Mouse (Mus musculus) hindbrain, embryonic 13.5 days (tissue): ENCODE data around the gene Cbfa2t3. TPM values are rescaled to one million over a fixed set of nuclear protein-coding genes. Genes with fewer than 3 reads are reported as not detected.
A peak's percentile ranks its signal among the peaks of the same experiment; 100 is the strongest.

Experiments used
- ATAC-seq: fragments of 200-750 bp; cut with Nextera tagmentation; 2 replicates; pipeline ENCODE4 v1.8.0; 2017; ENCODE audit warnings: moderate TSS enrichment; ENCODE audit not compliant: low FRiP score
- H3K27ac ChIP-seq: fragments of 300-500 bp; sonication (generic); 2 replicates; pipeline ENCODE4 v1.5.1; 2015; ENCODE audit warnings: inconsistent platforms, mild to moderate bottlenecking, moderate library complexity
- H3K27me3 ChIP-seq: fragments of 300-500 bp; sonication (generic); 2 replicates; pipeline ENCODE4 v1.6.1; 2015; ENCODE audit warnings: mild to moderate bottlenecking, inconsistent platforms
- H3K36me3 ChIP-seq: fragments of 300-500 bp; sonication (generic); 2 replicates; pipeline ENCODE4 v1.6.1; 2015; ENCODE audit warnings: mild to moderate bottlenecking, inconsistent platforms
- H3K4me1 ChIP-seq: fragments of 300-500 bp; sonication (generic); replicated peaks from 2 replicates; pipeline ENCODE4 v1.6.1; 2015; ENCODE audit warnings: inconsistent platforms
- H3K4me2 ChIP-seq: fragments of 300-500 bp; sonication (generic); 2 replicates; pipeline ENCODE4 v1.6.1; 2015; ENCODE audit warnings: inconsistent platforms, mild to moderate bottlenecking, moderate library complexity
- H3K4me3 ChIP-seq: fragments of 300-500 bp; sonication (generic); 2 replicates; pipeline ENCODE4 v1.5.1; 2015; ENCODE audit warnings: mild to moderate bottlenecking, inconsistent platforms
- H3K9ac ChIP-seq: fragments of 300-500 bp; sonication (generic); 2 replicates; pipeline ENCODE4 v1.6.1; 2015; ENCODE audit warnings: mild to moderate bottlenecking, inconsistent platforms
- H3K9me3 ChIP-seq: fragments of 300-500 bp; sonication (generic); 2 replicates; pipeline ENCODE4 v1.6.1; 2016; ENCODE audit warnings: inconsistent platforms
- WGBS: fragments of 180-500 bp; shearing (Covaris S2); methylation state at CpG from one replicate; pipeline ENCODE4 v1.1.7; 2015; 5-methylcytosine and 5-hydroxymethylcytosine counted together
- microRNA-seq: library from miRNA; unstranded; fragments of <30 nt; microRNA quantifications from one replicate; pipeline ENCODE4, GENCODE M21; 2016
- polyA plus RNA-seq: library from polyadenylated mRNA; unstranded; fragments of >200 nt; fragmentation: Nextera tagmentation; extraction: Ambion mirVana; gene quantifications from 2 replicates; pipeline ENCODE4 v1.2.1, GENCODE M21; 2015

Gene Cbfa2t3
- polyA plus RNA-seq, 1 experiment from 2014 or later, result 30.2 TPM

DNA sequence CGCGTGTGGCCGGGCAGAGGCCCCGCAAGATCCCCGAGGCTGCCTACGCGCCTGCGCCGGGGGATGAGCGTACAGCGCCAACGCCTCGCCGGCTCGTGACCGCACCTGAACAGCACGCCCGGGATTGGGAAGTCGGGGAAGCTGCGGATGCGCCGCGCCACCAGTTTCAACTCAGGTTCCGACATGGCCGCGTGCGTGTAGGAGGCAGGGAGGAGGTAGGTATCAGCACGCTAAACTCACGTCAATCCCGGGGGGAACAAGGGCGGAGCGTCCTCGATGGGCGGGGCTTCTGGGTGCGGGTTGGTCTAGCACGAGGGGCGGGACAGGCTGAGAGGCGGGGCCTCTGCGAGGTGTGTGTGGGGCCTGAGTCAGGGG, 122.3 kb downstream of the Cbfa2t3 start, which contains the start of gene Aprt:
Gene Aprt (minus strand): TSS at position 262 of the 375 bp plus-strand sequence.
- Histone ChIP-seq H3K27me3 (0 out of 2 replicates have a peak, but pooled peaks cover 6% of the 10 kb centered on the region), H3K4me1 (peaks cover 33% of the 10 kb centered on the region), H3K4me2 (peak within 1 kb of the TSS; percentile 88), H3K9me3 (no peaks in the 10 kb centered on the region), H3K4me3 (peak within 1 kb of the TSS; percentile 64), H3K9ac (peak within 1 kb of the TSS; percentile 91), H3K27ac (peak within 1 kb of the TSS; percentile 78), H3K36me3 (peaks cover 22% of the 10 kb centered on the region)
- under 1% methylated on average over 39 of the region's 39 CpGs for WGBS
- peak; percentile 92 for ATAC-seq

DNA sequence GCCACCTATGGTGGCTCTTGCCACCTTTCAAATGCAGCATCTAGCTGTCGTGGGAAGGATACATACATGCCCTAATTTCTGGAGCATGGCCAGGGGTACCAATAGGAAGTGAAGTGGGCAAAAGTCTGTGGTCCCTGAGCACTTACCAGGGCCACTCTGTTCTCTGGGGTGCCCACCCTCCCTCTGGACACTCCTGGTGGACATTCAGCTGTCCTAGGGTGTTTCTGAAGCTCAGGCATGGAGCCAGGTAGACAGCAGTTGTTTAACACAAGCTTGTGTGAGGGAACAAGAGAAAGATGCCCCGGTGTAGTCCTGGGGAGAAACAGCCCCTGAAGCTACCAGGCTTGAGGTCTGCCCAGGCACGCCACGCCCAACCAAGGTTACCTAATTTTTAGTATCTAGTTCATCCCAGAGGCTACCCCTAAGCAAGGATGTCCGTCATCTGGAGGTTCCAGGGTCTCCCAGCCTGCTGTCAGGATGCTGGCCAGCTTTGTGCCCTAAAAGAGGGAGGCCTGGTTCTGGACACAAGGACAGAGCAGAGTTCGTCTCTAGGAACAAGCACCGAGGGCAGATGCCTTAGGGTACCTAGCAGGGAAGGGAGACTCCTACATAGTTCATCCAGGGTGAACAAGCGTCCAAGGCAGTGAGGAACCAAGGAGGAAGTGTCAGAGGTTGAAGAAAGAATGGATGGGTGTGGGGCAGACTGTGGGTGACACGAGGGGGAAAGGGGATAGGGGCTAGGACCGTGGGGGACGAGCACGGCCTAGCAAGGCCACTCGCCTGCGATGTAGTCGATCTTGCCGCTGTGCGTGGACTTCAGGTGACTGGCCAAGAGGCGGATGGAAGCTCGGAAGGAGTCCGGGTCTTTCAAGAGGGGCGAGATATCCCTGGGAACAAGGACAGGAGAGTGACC, 122.9 kb downstream of the Cbfa2t3 start:
- H3K27ac ChIP-seq, result peak overlapping the region; percentile 78
- WGBS, result 22% methylated on average over 21 of the region's 21 CpGs
- ATAC-seq, result peak; percentile 41
- peak overlapping the region; percentile 64 for H3K4me3 ChIP-seq
- no peaks in the 10 kb centered on the region for H3K9me3 ChIP-seq
- peak overlapping the region; percentile 88 for H3K4me2 ChIP-seq
- H3K36me3 ChIP-seq, result peaks cover 29% of the 10 kb centered on the region
- 0 out of 2 replicates have a peak, but pooled peaks cover 6% of the 10 kb centered on the region for H3K27me3 ChIP-seq
- peaks cover 33% of the 10 kb centered on the region for H3K4me1 ChIP-seq
- H3K9ac ChIP-seq, result peak overlapping the region; percentile 91

DNA sequence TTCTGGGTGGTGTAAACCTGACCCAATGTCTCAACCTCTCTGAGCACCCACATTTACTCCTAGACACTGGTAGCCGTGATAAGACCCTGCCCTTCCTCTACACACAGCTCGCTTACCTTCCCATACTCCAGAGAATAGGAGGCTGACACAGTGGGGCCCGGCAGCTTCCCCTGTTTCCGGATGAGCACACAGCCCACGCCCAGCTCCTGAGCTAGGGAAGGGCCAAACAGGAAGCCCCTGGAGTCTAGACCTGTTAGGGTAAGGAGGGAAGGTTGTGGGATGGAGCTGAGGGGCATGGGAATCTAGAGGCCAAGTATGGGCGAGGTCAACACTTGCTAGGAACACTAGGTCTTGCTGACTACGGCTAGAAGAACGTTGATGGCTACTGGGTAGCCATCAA, 123.6 kb downstream of the Cbfa2t3 start:
- 0 out of 2 replicates have a peak, but pooled peaks cover 6% of the 10 kb centered on the region for H3K27me3 ChIP-seq
- peak overlapping the region; percentile 91 for H3K9ac ChIP-seq
- H3K4me3 ChIP-seq, result peak overlapping the region; percentile 64; the same call in 1 of the 2 replicates
- no peak for ATAC-seq
- 81% methylated on average over 8 of the region's 8 CpGs for WGBS
- peaks cover 33% of the 10 kb centered on the region for H3K4me1 ChIP-seq
- H3K4me2 ChIP-seq, result peak overlapping the region; percentile 88
- peaks cover 36% of the 10 kb centered on the region for H3K36me3 ChIP-seq
- H3K27ac ChIP-seq, result no peak overlapping the region
- H3K9me3 ChIP-seq, result no peaks in the 10 kb centered on the region

Small RNA genes lying within 50 kb of the gene (microRNA-seq; reads per million reads assigned to microRNA genes)
- not detected for gene Mir6396

Other genes with a start within 250 kb of the Cbfa2t3 start
- not detected in 2 replicates for gene Snai3, start 238.4 kb downstream of the Cbfa2t3 start, polyA plus RNA-seq
- 37.1 and 37.9 TPM in 2 replicates for gene Rnf166, start 223.0 kb downstream of the Cbfa2t3 start, polyA plus RNA-seq
- 69.2 and 69.6 TPM in 2 replicates for gene Ctu2, start 223.0 kb downstream of the Cbfa2t3 start, polyA plus RNA-seq
- 2.5 and 3.2 TPM in 2 replicates for gene Piezo1, start 147.8 kb downstream of the Cbfa2t3 start, polyA plus RNA-seq
- gene Cdt1, start 131.1 kb downstream of the Cbfa2t3 start, polyA plus RNA-seq, result 9.9 and 10.4 TPM in 2 replicates
- 153 and 157 TPM in 2 replicates for gene Aprt, start 122.2 kb downstream of the Cbfa2t3 start, polyA plus RNA-seq
- gene Galns, start 87.6 kb downstream of the Cbfa2t3 start, polyA plus RNA-seq, result 5.4 and 6.1 TPM in 2 replicates
- gene Trappc2l, start 87.5 kb downstream of the Cbfa2t3 start, polyA plus RNA-seq, result 98.9 and 101 TPM in 2 replicates
- gene Pabpn1l, start 76.4 kb downstream of the Cbfa2t3 start, polyA plus RNA-seq, result not detected in 2 replicates
- 16.2 and 17.4 TPM in 2 replicates for gene Acsf3, start 76.4 kb upstream of the Cbfa2t3 start, polyA plus RNA-seq
- 1.5 and 1.8 TPM in 2 replicates for gene Cdh15, start 148.9 kb upstream of the Cbfa2t3 start, polyA plus RNA-seq